Mouse (Mus musculus) testis, adult 2 months (tissue): Measurements from ENCODE around the gene Pdpk1.

Experiments used
- CTCF ChIP-seq: fragments of 200-500 bp; IDR thresholded peaks from 2 replicates; pipeline ENCODE4 v1.5.1; 2012; ENCODE audit warnings: low read depth, mild to moderate bottlenecking, inconsistent platforms, low read length, moderate library complexity; ENCODE audit not compliant: control insufficient read depth, insufficient read depth, insufficient replicate concordance
- POLR2A ChIP-seq: fragments of 200-500 bp; IDR thresholded peaks from 2 replicates; pipeline ENCODE4 v1.6.1; 2012; ENCODE audit warnings: low read depth, mild to moderate bottlenecking, inconsistent platforms, low read length, moderate library complexity; ENCODE audit not compliant: control insufficient read depth

GRCm38 (mm10) chr17:24167891-24168505, 17.3 kb upstream of the Pdpk1 start:
- TF ChIP-seq CTCF = no peak
- TF ChIP-seq POLR2A = no peak
